Mouse (Mus musculus): ENCODE results near the gene Tox2.
A peak's percentile ranks its signal among the peaks of the same experiment; 100 is the strongest.

Gene Tox2

DNA sequence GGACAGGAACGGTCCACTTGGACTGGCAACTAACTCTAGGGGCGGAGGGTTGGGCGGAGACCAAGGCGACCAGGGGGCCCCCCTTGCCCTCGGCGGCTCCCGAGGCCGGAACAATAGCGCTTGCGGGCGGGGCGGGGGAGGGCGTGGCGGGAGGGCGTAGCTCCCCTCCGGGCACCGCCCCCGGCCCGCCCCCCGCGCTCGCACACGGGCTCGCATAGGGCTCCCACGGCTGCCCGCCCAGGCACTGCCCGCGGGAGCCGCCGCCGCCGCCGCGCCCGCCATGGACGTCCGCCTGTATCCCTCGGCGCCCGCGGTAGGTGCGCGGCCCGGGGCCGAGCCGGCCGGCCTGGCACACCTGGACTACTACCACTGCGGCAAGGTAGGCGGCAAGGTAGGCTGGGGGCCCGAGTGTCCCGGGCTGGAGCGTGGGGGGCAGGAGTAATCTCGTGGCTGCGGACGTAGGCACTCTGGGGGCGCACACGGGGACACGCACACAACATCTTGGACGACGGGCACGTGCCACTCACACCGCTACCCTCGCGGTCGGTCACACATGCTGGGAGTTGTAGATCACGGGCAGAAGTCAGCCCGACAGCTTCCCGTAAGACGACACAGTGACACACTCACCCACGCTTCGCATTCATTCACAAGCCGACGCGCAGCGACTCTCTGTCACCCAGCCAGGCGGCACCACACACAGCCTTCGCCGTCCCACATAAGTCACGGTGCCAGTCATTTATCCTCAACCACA lies at the start of gene Tox2:
Gene Tox2 (plus strand): TSS at position 242 of the 751 bp plus-strand sequence.
- DNase-seq (ENCODE audit: low read depth, low spot score) = no peak

DNA sequence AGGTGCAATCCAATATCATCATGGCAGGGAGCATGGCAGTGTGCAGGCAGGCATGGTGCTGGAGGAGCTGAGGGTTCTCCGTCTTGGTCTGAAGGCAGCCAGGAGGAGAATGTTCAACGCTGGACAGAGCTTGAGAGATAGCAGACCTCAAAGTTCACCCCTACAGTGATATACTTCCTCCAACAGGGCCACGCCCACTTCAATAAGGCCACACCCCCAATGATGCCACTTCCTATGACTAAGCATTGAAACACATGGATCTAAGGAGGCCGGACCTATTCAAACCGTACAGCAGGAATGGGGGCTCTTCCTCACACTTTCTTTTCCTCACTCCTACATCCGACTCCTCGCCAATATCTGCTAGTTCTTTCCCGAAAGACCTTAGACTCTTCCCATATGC lies 48.3 kb upstream of the Tox2 start:
- no peak for DNase-seq (ENCODE audit: low read depth, low spot score)

DNA sequence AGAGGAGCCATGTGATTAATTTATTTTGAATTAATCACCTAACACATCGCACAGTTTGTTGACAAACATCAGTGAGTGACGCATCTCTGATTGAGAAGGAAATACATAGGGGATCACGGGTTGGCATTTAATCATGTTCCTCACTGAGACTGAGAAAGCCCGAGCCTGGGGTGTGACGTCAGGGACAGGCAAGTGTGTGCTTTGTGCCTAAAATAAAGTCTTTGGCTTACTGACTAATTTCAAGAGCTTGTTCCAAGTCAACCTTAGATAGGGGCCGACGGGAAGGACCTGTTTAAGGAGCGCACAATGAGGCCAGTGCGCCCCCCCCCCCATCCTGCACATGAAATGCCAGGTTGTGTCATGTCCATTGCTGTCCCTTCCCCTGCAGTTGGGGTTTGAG lies 43.9 kb upstream of the Tox2 start:
- DNase-seq (ENCODE audit: low read depth, low spot score) = no peak

DNA sequence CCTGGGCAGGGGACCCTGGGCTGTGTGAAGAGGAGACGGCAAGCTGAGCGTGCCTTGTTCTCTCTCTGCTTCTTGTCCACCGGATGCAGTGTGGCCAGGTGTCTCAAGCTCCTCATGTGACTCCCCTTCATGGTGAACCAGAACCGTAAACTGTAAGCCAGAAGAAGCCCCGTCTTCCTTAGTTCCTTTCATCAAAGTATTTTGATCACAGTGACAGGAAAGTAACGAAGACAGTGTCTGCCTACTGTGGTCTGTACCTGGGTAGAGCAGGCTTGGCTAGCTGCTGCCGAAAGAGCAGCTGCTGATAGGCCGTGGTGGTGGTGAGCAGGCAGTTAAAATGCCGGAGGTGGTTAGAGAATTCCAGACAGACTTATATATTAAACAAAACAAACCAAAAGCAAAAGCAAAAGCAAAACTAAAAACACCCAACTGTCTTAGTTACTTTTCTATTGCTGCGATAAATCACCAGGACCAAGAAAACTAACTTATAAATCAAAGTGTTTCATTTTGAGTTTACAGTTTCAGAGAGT lies 38.4 kb upstream of the Tox2 start:
- DNase-seq (ENCODE audit: low read depth, low spot score) = no peak

DNA sequence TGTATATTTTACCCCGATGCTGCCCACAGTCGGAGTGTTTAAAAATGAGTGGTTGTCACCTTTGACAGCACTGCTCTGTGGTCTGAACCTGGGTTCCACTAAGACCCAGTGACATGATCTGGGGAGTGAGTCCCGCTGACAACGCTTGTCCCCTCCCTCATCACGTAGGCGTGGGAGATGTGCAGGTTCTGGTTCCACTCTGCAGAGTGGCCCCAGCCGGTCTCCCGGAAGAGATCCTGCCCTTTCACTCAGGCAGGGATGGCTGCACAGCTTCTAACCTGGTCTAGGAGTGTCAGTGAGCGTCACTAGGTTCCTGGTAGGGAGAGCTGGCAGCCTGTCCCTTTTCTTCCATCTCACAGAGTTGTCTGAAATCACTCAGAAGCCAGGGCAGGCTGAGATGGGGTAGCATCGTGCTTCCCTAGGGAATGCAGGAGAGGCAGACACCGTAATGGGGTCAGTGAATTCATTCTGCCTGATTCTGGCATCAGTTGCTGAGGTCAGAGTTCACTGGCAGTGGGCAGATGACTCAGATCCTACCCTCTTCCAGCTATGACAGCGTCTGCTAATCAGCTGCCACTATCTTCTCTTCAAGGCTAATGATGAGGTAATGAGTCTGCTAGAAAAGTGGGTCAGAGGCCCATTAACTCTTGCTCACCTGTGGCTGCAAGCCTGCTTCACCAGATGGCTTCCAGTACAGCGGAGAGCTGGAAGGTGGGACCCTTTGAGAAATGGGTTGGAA lies 36.7 kb upstream of the Tox2 start:
- DNase-seq (ENCODE audit: low read depth, low spot score) = peak; percentile 2

DNA sequence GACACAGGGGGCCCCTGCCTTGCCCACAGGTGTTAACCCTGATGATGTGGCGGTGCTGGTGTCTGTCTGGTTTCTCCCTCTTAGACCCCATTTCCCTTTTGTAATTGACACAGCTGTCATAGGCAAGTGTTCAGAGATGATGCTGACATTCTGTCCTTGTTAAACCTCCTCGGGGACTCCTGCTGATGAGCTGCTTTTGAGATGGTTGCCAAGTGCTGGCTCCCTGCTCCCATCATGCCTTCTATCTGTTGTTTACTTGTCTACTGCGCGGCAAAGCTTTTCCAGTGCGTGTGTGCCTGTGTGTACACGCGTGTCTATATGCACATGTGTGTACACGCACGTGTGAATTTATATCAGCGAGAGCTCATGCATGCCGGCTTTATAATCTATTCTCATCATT lies 31.0 kb upstream of the Tox2 start:
- no peak for DNase-seq (ENCODE audit: low read depth, low spot score)

DNA sequence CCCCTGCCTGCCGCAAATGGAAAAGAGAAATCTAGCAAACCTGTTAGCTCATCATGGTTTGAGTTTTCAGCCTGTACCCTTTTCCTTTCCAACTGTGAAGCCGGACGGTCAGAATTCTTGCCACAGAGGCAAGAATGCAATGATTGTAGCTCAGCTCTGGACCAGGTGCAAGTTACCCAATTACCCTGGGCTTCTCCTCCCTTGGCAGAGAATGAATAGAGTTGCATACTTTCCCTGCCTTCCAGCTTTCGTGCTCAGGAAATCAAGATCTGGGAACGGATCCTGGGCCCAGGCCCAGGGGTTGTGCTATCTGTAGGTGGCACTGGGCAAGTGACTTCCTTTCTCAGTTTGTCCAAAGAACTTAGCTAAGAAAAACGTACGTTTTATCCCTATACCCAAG lies 28.9 kb upstream of the Tox2 start:
- no peak for DNase-seq (ENCODE audit: low read depth, low spot score)

DNA sequence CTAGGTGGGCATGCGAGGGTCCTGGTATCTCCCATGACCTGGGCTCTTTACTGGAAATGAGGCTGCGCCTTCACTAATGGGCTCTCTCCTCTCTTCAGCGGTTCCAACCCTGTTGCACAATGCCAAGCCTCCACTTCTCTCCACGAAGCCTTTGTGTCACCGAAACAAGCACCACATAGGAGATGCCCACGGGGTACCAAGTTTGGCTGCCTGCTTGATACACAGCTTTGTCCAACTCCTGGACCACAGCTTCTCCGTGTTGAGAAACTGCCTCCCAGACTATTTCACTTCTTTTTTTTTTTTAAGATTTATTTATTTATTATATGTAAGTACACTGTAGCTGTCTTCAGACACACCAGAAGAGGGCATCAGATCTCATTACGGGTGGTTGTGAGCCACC lies 27.1 kb upstream of the Tox2 start:
- no peak for DNase-seq (ENCODE audit: low read depth, low spot score)

DNA sequence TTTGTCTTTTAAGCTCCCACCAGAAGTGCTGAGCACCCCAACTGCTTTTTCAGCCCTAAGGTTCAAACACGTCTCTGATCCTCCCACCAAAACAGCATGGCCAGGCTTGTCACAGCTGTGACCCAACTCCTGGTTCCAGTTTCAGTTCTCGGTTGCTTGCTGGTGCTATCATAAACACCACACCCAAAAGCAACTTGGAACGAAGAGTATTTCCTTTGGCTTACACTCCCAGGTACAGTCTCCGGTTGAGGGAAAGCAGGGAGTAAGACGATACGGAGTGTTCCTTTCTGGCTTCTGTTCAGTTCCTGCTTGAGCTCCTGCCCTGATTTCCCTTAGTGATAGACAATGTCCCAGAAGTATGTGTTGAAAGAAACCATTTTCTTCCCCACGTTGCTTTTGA lies 26.4 kb upstream of the Tox2 start:
- no peak for DNase-seq (ENCODE audit: low read depth, low spot score)

DNA sequence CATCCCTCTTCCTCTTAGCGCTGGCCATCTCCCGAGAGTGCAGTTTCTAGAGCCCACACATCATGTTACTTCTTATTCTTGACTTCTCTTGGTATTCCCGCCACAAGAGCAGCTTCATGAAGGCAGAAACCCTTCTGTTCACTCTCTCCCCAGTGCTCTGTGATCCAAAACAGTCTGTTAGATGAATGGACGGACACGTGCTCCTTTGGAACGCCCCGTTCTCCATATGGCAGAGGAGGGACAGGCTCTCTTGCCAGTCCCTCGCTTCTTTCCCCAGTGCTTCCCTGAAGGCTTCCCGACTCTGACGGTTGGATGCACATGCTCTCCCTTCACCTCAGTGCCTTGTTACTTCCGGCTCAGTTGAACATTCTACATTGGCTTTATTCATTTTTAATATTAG lies 15.4 kb upstream of the Tox2 start:
- no peak for DNase-seq (ENCODE audit: low read depth, low spot score)

DNA sequence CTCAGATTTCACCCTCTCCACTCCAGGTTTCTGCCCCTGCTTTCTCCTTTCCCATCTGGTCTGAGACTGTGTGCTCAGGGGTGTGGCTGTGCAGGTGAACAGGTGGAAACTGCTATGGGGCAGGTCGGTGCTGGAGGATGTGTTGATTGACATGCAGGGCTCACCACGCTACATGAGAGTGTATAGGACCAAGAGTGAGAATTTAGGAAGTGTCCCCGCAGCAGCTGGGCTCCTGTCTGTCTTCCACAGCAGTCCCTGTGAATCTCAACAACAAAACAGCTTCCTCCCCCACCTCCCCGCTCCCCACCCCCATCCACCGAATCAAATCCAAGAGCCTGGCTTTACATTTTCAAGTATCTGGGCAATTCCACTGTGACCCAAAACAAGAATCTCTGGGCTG lies 13.3 kb upstream of the Tox2 start:
- DNase-seq (ENCODE audit: low read depth, low spot score) = no peak

DNA sequence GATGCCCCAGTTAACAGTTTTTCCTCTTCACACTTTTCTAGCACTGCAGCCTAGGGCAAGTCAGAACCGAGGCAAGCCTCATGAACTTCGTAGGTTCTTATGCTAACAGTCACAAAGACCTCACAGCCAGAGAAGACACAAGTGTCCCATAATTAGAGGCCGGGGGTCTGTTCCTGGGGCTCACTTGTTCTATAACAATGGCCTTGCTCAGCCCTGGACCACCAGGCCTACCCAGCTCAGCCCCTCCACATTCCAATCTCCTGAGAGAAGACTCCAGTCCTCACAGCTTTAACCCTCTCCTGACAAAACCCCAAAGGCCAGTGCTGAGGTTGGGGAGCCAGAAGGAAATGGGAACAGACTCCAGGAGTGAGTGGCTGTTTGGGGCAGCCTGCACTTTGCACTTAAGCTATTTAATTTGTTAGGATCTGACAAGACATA lies 12.9 kb upstream of the Tox2 start:
- DNase-seq (ENCODE audit: low read depth, low spot score) = no peak

DNA sequence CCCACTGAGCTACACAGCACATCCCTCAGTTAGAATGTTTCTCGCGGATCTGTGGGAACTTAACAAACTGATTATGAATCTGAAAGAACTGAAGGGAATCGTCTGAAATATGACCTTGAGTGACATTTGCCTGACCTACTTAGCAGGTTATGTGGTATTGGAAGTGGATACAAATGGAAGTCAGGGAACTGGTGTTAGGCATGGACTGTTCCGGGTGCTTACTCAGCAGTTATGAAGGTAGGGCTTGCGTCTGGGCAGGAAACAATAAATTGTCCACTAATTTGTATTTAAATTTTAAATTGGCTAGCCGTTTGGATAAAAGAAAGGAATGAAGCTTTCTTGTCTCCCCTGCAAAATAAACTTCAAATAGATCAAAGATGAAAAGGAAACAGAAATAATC lies 10.4 kb upstream of the Tox2 start:
- DNase-seq (ENCODE audit: low read depth, low spot score) = no peak

DNA sequence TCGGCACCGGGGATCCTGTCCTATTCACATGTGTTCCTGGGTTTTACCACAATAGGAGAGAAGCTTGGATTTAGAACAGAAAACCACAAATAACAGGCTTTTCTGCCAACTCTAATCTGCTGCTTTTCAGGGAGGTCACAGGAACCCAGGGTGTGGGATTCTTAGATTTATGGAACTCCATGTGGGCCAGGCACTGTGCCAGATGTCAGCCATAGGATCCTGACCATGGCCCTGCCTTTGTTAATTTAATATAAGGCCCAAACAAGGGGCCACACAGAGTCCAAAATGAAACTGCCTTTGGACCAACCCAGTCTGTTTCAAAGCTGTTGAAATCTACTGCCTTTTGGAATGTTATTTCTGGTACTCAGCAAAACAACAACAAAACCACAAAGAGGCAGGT lies 8.9 kb upstream of the Tox2 start:
- DNase-seq (ENCODE audit: low read depth, low spot score) = no peak

DNA sequence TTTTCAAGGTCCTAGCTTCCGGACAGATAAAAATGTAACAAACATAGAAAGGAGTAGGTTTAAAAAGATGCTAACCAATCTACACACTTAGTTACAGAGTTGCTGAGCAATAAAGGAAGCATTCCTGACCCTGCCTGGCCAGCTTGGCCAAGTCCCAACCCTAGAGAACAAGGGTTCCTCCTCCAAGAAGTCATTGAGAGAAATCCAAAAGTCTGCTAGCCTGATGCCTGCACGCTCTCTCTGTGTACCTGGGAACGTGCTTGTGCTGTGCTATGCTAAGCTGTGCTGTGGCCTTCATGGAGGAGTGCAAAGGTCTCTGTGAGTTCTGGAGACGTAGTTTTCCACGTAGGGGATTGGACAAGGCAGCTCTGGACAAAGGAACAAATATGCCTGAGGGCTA lies 8.4 kb upstream of the Tox2 start:
- DNase-seq (ENCODE audit: low read depth, low spot score) = no peak

DNA sequence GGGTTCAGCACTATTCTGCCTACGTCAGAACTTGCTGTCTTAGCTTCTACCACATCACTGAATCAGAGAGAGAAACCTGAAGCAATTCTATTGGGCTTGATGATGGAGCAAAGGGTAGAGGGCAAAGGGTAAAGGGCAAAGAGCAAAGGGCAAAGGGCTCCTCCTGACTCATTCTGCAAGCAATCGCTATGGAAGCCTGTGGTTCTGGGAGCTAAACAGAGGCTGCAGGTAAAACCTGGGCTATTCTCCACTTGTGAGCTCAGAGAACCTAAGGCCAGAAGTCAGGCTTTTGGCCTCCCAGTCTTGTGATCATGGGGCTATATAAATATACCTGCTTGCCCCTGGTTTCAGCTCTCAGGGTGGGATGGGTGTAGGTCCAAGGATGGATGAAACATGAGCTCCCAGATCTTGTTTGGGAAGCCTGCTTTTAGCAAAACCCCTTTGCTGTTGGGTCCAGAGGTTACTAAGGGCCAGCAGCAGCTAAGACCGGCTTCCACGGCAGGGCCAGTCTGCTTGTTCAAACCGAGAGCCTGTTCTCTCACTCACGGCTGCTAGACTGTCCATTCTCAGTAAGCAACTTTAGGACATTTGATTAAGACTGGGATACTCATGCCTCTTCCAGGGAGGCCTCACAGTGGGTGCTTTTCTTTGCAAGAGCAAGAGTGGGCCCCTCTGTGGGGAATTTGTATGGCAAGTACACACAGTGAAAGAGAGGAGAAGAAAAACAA lies 7.7 kb upstream of the Tox2 start:
- DNase-seq (ENCODE audit: low read depth, low spot score) = no peak

DNA sequence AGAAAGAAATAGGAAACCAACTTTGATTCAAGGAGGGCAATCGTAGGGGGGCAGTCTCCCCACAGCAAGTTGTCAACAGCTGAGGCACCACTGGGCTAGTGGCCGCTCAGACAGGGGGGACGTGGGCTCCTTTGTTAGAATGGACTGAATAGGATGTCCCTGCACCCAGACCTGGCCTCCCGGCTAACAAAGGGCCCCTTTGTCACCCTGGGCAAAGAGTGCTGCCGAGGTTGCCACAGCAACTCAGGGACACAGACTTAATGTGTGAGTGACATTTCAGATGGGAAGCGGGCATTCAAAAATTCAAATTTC lies 7.1 kb upstream of the Tox2 start:
- no peak for DNase-seq (ENCODE audit: low read depth, low spot score)

DNA sequence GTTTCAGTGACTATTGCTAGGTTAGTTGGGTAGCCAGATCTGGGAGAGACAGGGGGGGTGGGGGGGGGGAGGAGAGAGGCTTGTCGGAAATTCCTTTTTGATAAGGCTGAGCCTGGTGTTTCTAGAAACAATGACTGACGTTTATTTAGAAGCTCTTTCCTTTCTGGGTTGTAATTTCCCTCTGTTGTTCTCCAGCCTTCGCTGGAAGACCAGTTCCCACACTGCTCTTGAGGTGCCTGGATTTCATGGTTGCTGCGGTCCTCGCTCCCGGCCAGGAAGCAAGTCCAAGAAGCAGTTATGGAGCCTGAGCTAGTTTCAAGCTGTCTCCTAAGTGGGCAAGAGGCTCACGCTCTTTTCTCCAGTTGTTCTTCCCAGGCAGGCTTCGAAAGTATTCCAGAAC lies 1.0 kb upstream of the Tox2 start:
- no peak for DNase-seq (ENCODE audit: low read depth, low spot score)

DNA sequence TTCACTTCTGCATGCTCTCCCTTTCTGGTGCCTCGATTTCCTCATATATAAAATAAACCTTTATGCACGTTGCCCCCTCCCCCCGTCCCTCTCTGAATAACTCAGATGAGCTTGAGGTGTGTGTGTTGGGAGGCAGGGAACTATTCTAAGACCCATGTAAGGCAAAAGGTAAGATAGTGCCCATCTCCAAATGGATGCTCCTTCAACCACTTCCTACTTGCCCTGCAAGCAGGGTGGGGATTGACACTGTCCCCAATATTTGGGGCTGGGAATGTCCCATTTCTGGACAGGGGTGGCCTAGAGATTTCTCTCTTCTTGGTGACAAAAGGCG lies 407 bp upstream of the Tox2 start:
- DNase-seq (ENCODE audit: low read depth, low spot score) = no peak

DNA sequence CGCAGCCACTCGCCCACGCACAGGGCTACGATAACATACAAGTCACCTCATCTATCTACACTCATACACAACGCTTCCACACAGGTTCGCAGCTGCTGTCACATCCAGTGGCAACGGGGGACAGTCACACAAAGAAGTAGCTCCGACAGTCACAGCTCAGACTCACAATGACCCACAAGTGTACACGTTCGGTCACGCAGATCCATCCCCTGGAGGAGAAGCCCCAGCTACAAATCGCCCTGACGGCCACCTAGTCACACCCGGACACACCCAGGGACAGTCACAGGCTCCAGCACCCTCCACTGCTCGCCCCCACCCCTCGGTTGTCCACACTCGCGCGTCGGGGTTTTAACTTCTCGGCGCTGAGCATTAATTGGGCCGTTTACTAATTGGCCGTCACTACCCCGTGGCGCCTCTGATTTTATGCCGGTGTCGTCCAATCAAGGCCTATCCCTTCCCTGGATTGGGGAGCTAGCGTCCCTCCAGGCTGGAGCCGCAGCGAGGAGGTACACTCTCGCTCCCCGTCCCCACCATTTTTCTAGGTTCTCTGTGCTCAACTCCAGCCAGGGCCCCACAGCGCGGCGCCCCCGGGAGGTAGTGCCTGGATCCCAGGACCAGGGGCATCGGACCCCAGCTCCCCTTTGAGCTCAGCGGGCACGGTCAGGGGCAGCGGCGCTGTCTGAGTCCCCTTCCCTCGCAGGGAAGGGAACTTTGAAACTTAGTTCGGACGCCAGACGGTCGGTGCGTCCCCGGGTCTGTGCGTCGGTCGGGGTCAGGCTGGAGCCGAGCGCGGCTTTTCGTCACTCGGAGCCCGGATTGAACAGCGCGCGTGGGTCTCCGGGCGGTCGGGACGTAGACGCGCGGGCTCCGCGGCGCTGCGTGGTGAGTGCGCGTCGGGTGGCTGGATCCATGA lies 966 bp downstream of the Tox2 start:
- DNase-seq (ENCODE audit: low read depth, low spot score) = no peak

DNA sequence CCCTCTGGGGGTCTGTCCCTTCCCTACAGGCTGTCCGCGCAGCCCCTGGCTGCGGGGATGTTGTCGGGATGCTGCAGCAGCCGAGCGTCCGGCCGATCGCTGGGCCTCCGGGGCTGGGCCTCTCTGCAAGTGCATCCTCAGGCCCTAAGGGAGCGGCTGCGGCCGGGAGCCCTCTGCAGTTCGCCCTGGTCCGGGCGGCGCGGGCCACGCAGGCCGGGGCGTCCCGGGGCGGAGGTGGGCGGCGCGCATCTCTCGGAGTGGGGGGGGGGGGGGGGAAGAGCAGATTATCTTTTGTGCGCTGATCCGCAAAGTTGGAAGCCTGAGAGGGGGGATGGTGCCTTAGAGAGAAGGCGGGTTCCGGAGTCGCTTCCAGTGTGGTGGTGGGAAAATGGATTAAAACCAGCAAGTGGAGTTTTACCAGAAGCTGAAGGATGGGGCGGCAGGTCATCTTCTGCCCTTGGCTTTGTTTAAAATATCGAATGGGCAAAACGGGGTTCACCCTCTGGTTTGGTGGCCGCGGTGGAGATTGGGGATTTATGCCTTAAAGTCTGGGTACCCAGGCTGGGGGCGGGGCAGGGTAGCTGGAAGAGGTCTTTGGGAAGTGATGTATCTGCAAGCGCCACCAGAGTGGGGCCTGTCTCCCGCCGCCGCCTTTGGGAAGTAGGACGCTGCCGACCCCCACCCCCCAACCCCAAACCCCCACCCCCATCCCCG lies 1.8 kb downstream of the Tox2 start:
- no peak for DNase-seq (ENCODE audit: low read depth, low spot score)

Data from skeletal muscle tissue, adult 2 months (tissue).